Mouse (Mus musculus) ES-E14 (cell line): ENCODE measurements around the gene Plxna2.

Experiments
- CHD2 ChIP-seq: IDR thresholded peaks from 2 replicates; pipeline ENCODE4 v1.6.1; 2014; ENCODE audit warnings: mild to moderate bottlenecking, low read depth, low read length, inconsistent platforms
- HCFC1 ChIP-seq: IDR thresholded peaks from 2 replicates; pipeline ENCODE4 v1.6.1; 2012; ENCODE audit warnings: low read length, inconsistent platforms, borderline replicate concordance; ENCODE audit not compliant: insufficient read depth
- MAFK ChIP-seq: IDR thresholded peaks from 2 replicates; pipeline ENCODE4 v1.6.1; 2014; ENCODE audit warnings: mild to moderate bottlenecking, low read depth, low read length, inconsistent platforms; ENCODE audit not compliant: insufficient read depth
- ZNF384 ChIP-seq: IDR thresholded peaks from 2 replicates; pipeline ENCODE4 v1.6.1; 2012; ENCODE audit warnings: low read depth, low read length, inconsistent platforms

- TF ChIP-seq CHD2 (no peak), ZNF384 (no peak), HCFC1 (no peak), MAFK (no peak)
Measured at GRCm38 (mm10) chr1:194622677-194623076, 4.7 kb downstream of the Plxna2 start.
